ENCODE assay signal across 9 mouse cellular contexts in the genomic region with DNA sequence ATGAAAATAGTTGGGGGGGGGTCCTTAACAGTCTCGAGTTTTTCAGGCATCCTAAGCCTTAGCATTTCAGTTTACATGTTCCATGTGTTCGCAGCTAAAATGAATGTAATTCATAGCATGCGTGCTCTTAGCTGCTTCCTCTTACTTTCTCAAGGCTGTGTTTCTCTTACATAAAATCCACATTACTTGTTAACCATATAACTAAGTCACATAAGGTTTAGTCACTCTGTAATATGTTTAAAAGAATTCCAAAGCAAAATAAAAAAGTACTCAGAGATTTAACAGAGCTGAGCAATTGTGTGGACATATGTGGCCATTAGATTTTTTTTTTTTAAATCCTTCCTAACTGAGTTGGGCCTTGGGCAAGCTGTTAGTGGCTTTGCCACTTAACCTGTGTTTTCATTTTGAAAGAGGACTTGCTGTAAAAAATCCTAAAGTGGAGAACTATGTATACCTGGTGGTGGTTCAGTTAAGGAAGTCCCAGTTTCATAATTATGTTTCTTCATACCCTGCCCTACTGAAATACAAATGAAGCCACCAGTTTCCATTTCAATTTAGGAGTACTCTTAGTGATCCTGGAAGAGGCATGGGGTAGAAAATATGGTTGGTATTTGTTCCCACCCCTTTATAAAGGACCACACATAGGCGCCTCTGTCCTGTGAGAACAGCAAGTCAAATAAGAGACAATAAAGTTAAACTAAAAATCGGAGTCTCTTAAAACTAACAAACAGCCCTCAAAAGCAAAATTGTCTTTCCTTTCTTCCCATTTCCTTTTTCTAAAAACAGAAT. TPM values are rescaled to one million over a fixed set of nuclear protein-coding genes. Genes with fewer than 3 reads are reported as not detected.
DNase-seq lines count a peak whose midpoint lies in the region; ATAC-seq and TF ChIP-seq lines count a peak whose summit lies in the region.
"Had no signal": no experiment of that assay in that cellular context is flagged by ENCODE, and none has a peak within 500 bp of the region (broad histone marks: within the 10 kb centered on the region; RNA-seq: fewer than 3 reads in every experiment).

No protein-coding gene starts in this region.

- ATAC-seq in forebrain, embryonic 11.5 days (replicated peaks; ENCODE audit: low FRiP score): no peak
- ATAC-seq in limb, embryonic 12.5 days (ENCODE audit: insufficient number of reproducible peaks, insufficient read depth, low FRiP score, low TSS enrichment, low read depth): no peak
- ATAC-seq in neural tube, embryonic 15.5 days (ENCODE audit: low FRiP score): no peak
- ATAC-seq in erythroid progenitor cell, adult 5-6 weeks (replicated peaks; ENCODE audit: low FRiP score, poor library complexity, severe bottlenecking): no peak
- ATAC-seq: Patski had no signal

- DNase-seq in layer of hippocampus, adult 2 months (ENCODE audit: low spot score in 2 of 2): no peak
- no peak for DNase-seq in layer of hippocampus, postnatal 10 days (ENCODE audit: low spot score in 2 of 2)
- DNase-seq in forebrain, embryonic 11.5 days (ENCODE audit: low spot score): no peak
- DNase-seq in gastrocnemius, postnatal 25 days: no peak
- no peak for DNase-seq in cerebellum, postnatal 25 days

- peak overlapping the region; percentile 86 for H3K4me3 ChIP-seq in layer of hippocampus, adult 2 months
- H3K4me3 ChIP-seq in forebrain, embryonic 11.5 days (ENCODE audit: low read depth, low read length): peak overlapping the region; percentile 87
- peak overlapping the region; percentile 80 for H3K4me3 ChIP-seq in limb, embryonic 12.5 days (replicated peaks)
- peak overlapping the region; percentile 76 for H3K4me3 ChIP-seq in neural tube, embryonic 15.5 days (replicated peaks)

- no peaks in the 10 kb centered on the region for H3K9me3 ChIP-seq in forebrain, embryonic 11.5 days (ENCODE audit: control insufficient read depth, low read length)
- no peaks in the 10 kb centered on the region for H3K9me3 ChIP-seq in limb, embryonic 12.5 days
- H3K9me3 ChIP-seq in neural tube, embryonic 15.5 days (replicated peaks): no peaks in the 10 kb centered on the region

- peak overlapping the region; percentile 58 for H3K4me2 ChIP-seq in forebrain, embryonic 11.5 days (ENCODE audit: low read depth, low read length, severe bottlenecking)
- peak overlapping the region; percentile 67 for H3K4me2 ChIP-seq in limb, embryonic 12.5 days
- H3K4me2 ChIP-seq in neural tube, embryonic 15.5 days: peak overlapping the region; percentile 61

- no peaks in the 10 kb centered on the region for H3K36me3 ChIP-seq in forebrain, embryonic 11.5 days (ENCODE audit: control insufficient read depth, insufficient read depth, low read length)
- H3K36me3 ChIP-seq in limb, embryonic 12.5 days: no peaks in the 10 kb centered on the region
- no peaks in the 10 kb centered on the region for H3K36me3 ChIP-seq in neural tube, embryonic 15.5 days

- H3K27ac ChIP-seq in layer of hippocampus, adult 2 months: peak overlapping the region; percentile 98
- H3K27ac ChIP-seq in forebrain, embryonic 11.5 days (ENCODE audit: low read depth, low read length): peak overlapping the region; percentile 100
- H3K27ac ChIP-seq in limb, embryonic 12.5 days: peak overlapping the region; percentile 45; the same call in 1 of the 2 replicates
- H3K27ac ChIP-seq in neural tube, embryonic 15.5 days (replicated peaks): peak overlapping the region; percentile 41

- WGBS in forebrain, embryonic 11.5 days: under 1% methylated on average over 5 of the region's 5 CpGs
- 5% methylated on average over 5 of the region's 5 CpGs for WGBS in limb, embryonic 12.5 days
- 11% methylated on average over 5 of the region's 5 CpGs for WGBS in neural tube, embryonic 15.5 days

- peak overlapping the region; percentile 64 for H3K9ac ChIP-seq in forebrain, embryonic 11.5 days (ENCODE audit: low read length)
- H3K9ac ChIP-seq in limb, embryonic 12.5 days (replicated peaks): peak overlapping the region; percentile 90
- peak overlapping the region; percentile 48 for H3K9ac ChIP-seq in neural tube, embryonic 15.5 days (replicated peaks)

- H3K4me1 ChIP-seq in forebrain, embryonic 11.5 days (replicated peaks; ENCODE audit: control insufficient read depth, insufficient read depth, low read length): peaks cover 17% of the 10 kb centered on the region
- H3K4me1 ChIP-seq in limb, embryonic 12.5 days (replicated peaks): peaks cover 40% of the 10 kb centered on the region
- peaks cover 31% of the 10 kb centered on the region for H3K4me1 ChIP-seq in neural tube, embryonic 15.5 days

- H3K27me3 ChIP-seq in forebrain, embryonic 11.5 days (ENCODE audit: control insufficient read depth, insufficient read depth, low read length): no peaks in the 10 kb centered on the region
- peaks cover 9% of the 10 kb centered on the region; the same call in 1 of the 2 replicates for H3K27me3 ChIP-seq in limb, embryonic 12.5 days
- H3K27me3 ChIP-seq in neural tube, embryonic 15.5 days (replicated peaks): no peaks in the 10 kb centered on the region
- H3K27me3 ChIP-seq: Patski had no signal

- TF ChIP-seq CTCF in layer of hippocampus, adult 2 months (conservative IDR thresholded peaks at IDR 0.05): no peak

RNA-seq across cellular contexts. Expression of a gene that starts 2.0 kb away (rescaled TPM):
- total RNA-seq in layer of hippocampus, adult 2 months (2021): 100 to 1,000 TPM; 120 to 123 TPM
- 100 to 1,000 TPM; 126 to 143 TPM for total RNA-seq in layer of hippocampus, postnatal 10 days (2021)
- 45.8 and 51.1 TPM in 2 replicates for polyA plus RNA-seq in forebrain, embryonic 11.5 days (2014; fragmentation: Nextera tagmentation; extraction: Ambion mirVana)
- polyA plus RNA-seq in limb, embryonic 12.5 days (2016; fragmentation: Nextera tagmentation; extraction: Ambion mirVana): 30.9 and 32.9 TPM in 2 replicates
- 28.8 and 31.4 TPM in 2 replicates for polyA plus RNA-seq in neural tube, embryonic 15.5 days (2015; fragmentation: Nextera tagmentation; extraction: Ambion mirVana)
- 10 to 100 TPM; 19.3 to 19.9 TPM for total RNA-seq in gastrocnemius, postnatal 25 days (2021)
- 2.5 and 4.6 TPM in 2 replicates for total RNA-seq in erythroid progenitor cell, adult 5-6 weeks (2015; ENCODE audit: low replicate concordance)
- total RNA-seq in erythroid progenitor cell, adult 5-6 weeks (2017; ENCODE audit: low replicate concordance): 1.3 and 2.1 TPM in 2 replicates

Comparison
In these comparisons a context has a peak if more than half of its experiments do, and no peak if none do; other contexts are left out.
1. H3K27ac ChIP-seq: peak in every context shown above with its lines; median percentile 100 in forebrain, embryonic 11.5 days; 98 in layer of hippocampus, adult 2 months; 45 in limb, embryonic 12.5 days; 41 in neural tube, embryonic 15.5 days.
2. RNA of a gene that starts 2.0 kb away (total RNA-seq): 126 to 143 TPM in layer of hippocampus, postnatal 10 days and 120 to 123 TPM in layer of hippocampus, adult 2 months; 19.3 to 19.9 TPM in gastrocnemius, postnatal 25 days and 1.3 to 4.6 TPM in erythroid progenitor cell, adult 5-6 weeks; every median in the first group is over 4 times any median in the second.
3. Peak in every context shown above with its lines, with median percentiles within 50 percentile points of each other: H3K4me3 ChIP-seq, H3K4me2 ChIP-seq and H3K9ac ChIP-seq.